In genomic region chr16:5049774-5050234, GRCm38 (mm10) we compare ENCODE assay signal across 8 mouse cellular contexts. TPM values are rescaled to one million over a fixed set of nuclear protein-coding genes. Genes with fewer than 3 reads are reported as not detected.
A peak's percentile ranks its signal among the peaks of the same experiment; 100 is the strongest.
DNase-seq lines count a peak whose midpoint lies in the region; ATAC-seq and TF ChIP-seq lines count a peak whose summit lies in the region.

Gene Glyr1, minus strand, starts transcription at chr16:5049863.
Gene Ubn1, plus strand, starts transcription at chr16:5050057.

- peak within 1 kb of the TSS; percentile 98 for H3K27ac ChIP-seq in embryonic facial prominence, embryonic 14.5 days (replicated peaks; ENCODE audit: low read depth, low read length)
- H3K27ac ChIP-seq in heart, adult 2 months: peak within 1 kb of the TSS; percentile 98
- peak within 1 kb of the TSS; percentile 96 for H3K27ac ChIP-seq in limb, embryonic 13.5 days
- H3K27ac ChIP-seq in midbrain, embryonic 16.5 days (ENCODE audit: low read length): peak within 1 kb of the TSS; percentile 96

- no peaks in the 10 kb centered on the region for H3K9me3 ChIP-seq in embryonic facial prominence, embryonic 14.5 days (ENCODE audit: control insufficient read depth, low read length)
- H3K9me3 ChIP-seq in limb, embryonic 13.5 days: no peaks in the 10 kb centered on the region
- H3K9me3 ChIP-seq in midbrain, embryonic 16.5 days (replicated peaks; ENCODE audit: control insufficient read depth, low read length, poor library complexity, severe bottlenecking): no peaks in the 10 kb centered on the region

- whole genome bisulfite sequencing in embryonic facial prominence, embryonic 14.5 days: 0% methylated on average over 20 of the region's 56 CpGs
- under 1% methylated on average over 56 of the region's 56 CpGs for WGBS in heart, adult 2 months
- under 1% methylated on average over 55 of the region's 56 CpGs for WGBS in limb, embryonic 13.5 days
- under 1% methylated on average over 55 of the region's 56 CpGs for whole genome bisulfite sequencing in midbrain, embryonic 16.5 days

- intact Hi-C loops in heart, adult 2 months (cut with DNase I): loop anchor here (5.0 kb wide), 2 partner anchors 82 to 163 kb away; partner anchors contain the start of genes Mgrn1 and Ppl

- H3K4me1 ChIP-seq in embryonic facial prominence, embryonic 14.5 days (ENCODE audit: control insufficient read depth, insufficient read depth, low read length): peaks cover 16% of the 10 kb centered on the region
- H3K4me1 ChIP-seq in heart, adult 2 months (ENCODE audit: control insufficient read depth, insufficient read depth, low read length): peaks cover 7% of the 10 kb centered on the region
- H3K4me1 ChIP-seq in limb, embryonic 13.5 days: peaks cover 26% of the 10 kb centered on the region
- H3K4me1 ChIP-seq in midbrain, embryonic 16.5 days (ENCODE audit: control insufficient read depth, insufficient read depth, low read length): peaks cover 28% of the 10 kb centered on the region

- H3K27me3 ChIP-seq in embryonic facial prominence, embryonic 14.5 days (replicated peaks; ENCODE audit: control insufficient read depth, insufficient read depth, low read length): no peaks in the 10 kb centered on the region
- no peaks in the 10 kb centered on the region for H3K27me3 ChIP-seq in heart, adult 2 months (ENCODE audit: control insufficient read depth, insufficient read depth, low read length)
- H3K27me3 ChIP-seq in limb, embryonic 13.5 days: no peaks in the 10 kb centered on the region
- no peaks in the 10 kb centered on the region for H3K27me3 ChIP-seq in midbrain, embryonic 16.5 days (ENCODE audit: control insufficient read depth, insufficient read depth, low read depth, low read length)

- peaks cover 5% of the 10 kb centered on the region; the same call in 1 of the 2 replicates for H3K79me2 ChIP-seq in heart, adult 2 months (replicated peaks; ENCODE audit: control insufficient read depth, insufficient read depth, low read length)

- H3K4me2 ChIP-seq in embryonic facial prominence, embryonic 14.5 days (ENCODE audit: low read depth, low read length): peak within 1 kb of the TSS; percentile 86
- peak within 1 kb of the TSS; percentile 94 for H3K4me2 ChIP-seq in limb, embryonic 13.5 days (replicated peaks)
- peak within 1 kb of the TSS; percentile 98 for H3K4me2 ChIP-seq in midbrain, embryonic 16.5 days (ENCODE audit: low read length)

- TF ChIP-seq EP300 in heart, adult 2 months (IDR thresholded peaks at IDR 0.05; ENCODE audit: insufficient read depth, low read depth, low read length): peak; percentile 77

- ATAC-seq in embryonic facial prominence, embryonic 14.5 days (ENCODE audit: low read depth): peak; percentile 99
- peak; percentile 99 for ATAC-seq in limb, embryonic 13.5 days (ENCODE audit: low FRiP score, low read depth)
- peak; percentile 99 for ATAC-seq in midbrain, embryonic 16.5 days

- DNase-seq in 3T3-L1 (ENCODE audit: low read depth, low spot score): peak; percentile 100
- peak; percentile 95 to 98 for DNase-seq in adrenal gland, postnatal 4 days (ENCODE audit: low spot score in 2 of 2)
- DNase-seq in embryonic facial prominence, embryonic 14.5 days (ENCODE audit: low spot score): peak; percentile 100
- DNase-seq in heart, adult 2 months: peak; percentile 98 to 100
- DNase-seq in kidney, adult 8-10 months: peak; percentile 99
- DNase-seq in spleen, postnatal 10 days (ENCODE audit: low spot score in 2 of 2): peak; percentile 96 to 100

- TF ChIP-seq CTCF in heart, adult 2 months (IDR thresholded peaks at IDR 0.05): no peak

- H3K4me3 ChIP-seq in embryonic facial prominence, embryonic 14.5 days (ENCODE audit: low read depth, low read length): peak within 1 kb of the TSS; percentile 86
- H3K4me3 ChIP-seq in heart, adult 2 months: peak within 1 kb of the TSS; percentile 77
- H3K4me3 ChIP-seq in limb, embryonic 13.5 days: peak within 1 kb of the TSS; percentile 97
- peak within 1 kb of the TSS; percentile 97 for H3K4me3 ChIP-seq in midbrain, embryonic 16.5 days (ENCODE audit: low read depth, low read length)

- H3K36me3 ChIP-seq in embryonic facial prominence, embryonic 14.5 days (ENCODE audit: control insufficient read depth, insufficient read depth, low read length): peaks cover 42% of the 10 kb centered on the region
- peaks cover 30% of the 10 kb centered on the region for H3K36me3 ChIP-seq in heart, adult 2 months (ENCODE audit: control insufficient read depth, insufficient read depth, low read length)
- peaks cover 32% of the 10 kb centered on the region for H3K36me3 ChIP-seq in limb, embryonic 13.5 days
- peaks cover 12% of the 10 kb centered on the region for H3K36me3 ChIP-seq in midbrain, embryonic 16.5 days (ENCODE audit: control insufficient read depth, insufficient read depth, low read length)

- peak within 1 kb of the TSS; percentile 93 for H3K9ac ChIP-seq in embryonic facial prominence, embryonic 14.5 days (ENCODE audit: low read depth, low read length)
- H3K9ac ChIP-seq in heart, adult 2 months (ENCODE audit: low read depth, low read length): peak within 1 kb of the TSS; percentile 91
- peak within 1 kb of the TSS; percentile 97 for H3K9ac ChIP-seq in limb, embryonic 13.5 days
- peak within 1 kb of the TSS; percentile 91 for H3K9ac ChIP-seq in midbrain, embryonic 16.5 days (ENCODE audit: low read depth, low read length)

- TF ChIP-seq POLR2A in heart, adult 2 months (IDR thresholded peaks at IDR 0.05; ENCODE audit: insufficient read depth, low read depth, low read length): peak; percentile 92

RNA-seq across cellular contexts. Expression of gene Glyr1, which starts in this region (rescaled TPM):
- total RNA-seq in adrenal gland, postnatal 4 days (2021): 100 to 1,000 TPM; 110 to 111 TPM
- polyA plus RNA-seq in embryonic facial prominence, embryonic 14.5 days (2014; fragmentation: Nextera tagmentation; extraction: Ambion mirVana): 91.3 and 96.0 TPM in 2 replicates
- 10 to 100 TPM; 39.2 to 42.9 TPM for total RNA-seq in heart, adult 2 months (2021)
- polyA plus RNA-seq in heart, adult 2 months (2012; rRNA removed): 35.9 and 48.6 TPM in 2 replicates
- 140 and 150 TPM in 2 replicates for polyA plus RNA-seq in limb, embryonic 13.5 days (2015; fragmentation: Nextera tagmentation; extraction: Ambion mirVana)
- polyA plus RNA-seq in midbrain, embryonic 16.5 days (2015; fragmentation: Nextera tagmentation; extraction: Ambion mirVana): 194 and 204 TPM in 2 replicates

RNA-seq across cellular contexts. Expression of gene Ubn1, which starts in this region (rescaled TPM):
- 10 to 100 TPM; 41.2 to 43.4 TPM for total RNA-seq in adrenal gland, postnatal 4 days (2021)
- 24.0 and 24.2 TPM in 2 replicates for polyA plus RNA-seq in embryonic facial prominence, embryonic 14.5 days (2014; fragmentation: Nextera tagmentation; extraction: Ambion mirVana)
- total RNA-seq in heart, adult 2 months (2021): 10 to 100 TPM; 22.8 to 23.1 TPM
- polyA plus RNA-seq in heart, adult 2 months (2012; rRNA removed): 15.8 and 21.2 TPM in 2 replicates
- 21.6 and 22.8 TPM in 2 replicates for polyA plus RNA-seq in limb, embryonic 13.5 days (2015; fragmentation: Nextera tagmentation; extraction: Ambion mirVana)
- polyA plus RNA-seq in midbrain, embryonic 16.5 days (2015; fragmentation: Nextera tagmentation; extraction: Ambion mirVana): 11.3 and 12.2 TPM in 2 replicates

Comparison
In these comparisons a context has a peak if more than half of its experiments do, and no peak if none do; other contexts are left out.
1. Peak in every context shown above with its lines: DNase-seq, ATAC-seq, H3K4me3 ChIP-seq and H3K27ac ChIP-seq.